Comparison of ENCODE assay signal across 8 mouse cellular contexts in the genomic region with DNA sequence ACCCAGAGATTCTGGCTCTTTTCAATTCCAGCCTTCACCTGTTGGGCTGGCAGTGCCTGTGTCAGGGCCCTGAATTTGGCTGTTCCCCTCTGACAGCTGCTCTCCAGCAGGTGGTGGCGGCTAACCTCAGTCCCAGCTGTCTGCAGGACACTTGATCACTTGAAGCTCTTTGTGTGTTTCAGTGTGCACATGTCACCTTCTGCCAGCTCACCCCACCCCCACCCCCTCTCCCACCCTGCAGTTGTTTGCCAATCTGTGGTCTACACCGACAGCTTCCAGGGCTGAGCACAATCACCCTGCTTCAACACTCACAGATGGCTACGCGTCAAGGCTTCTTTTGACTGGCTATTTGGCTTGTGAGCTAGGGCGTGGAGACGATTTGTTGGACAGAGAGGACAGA.
DNase-seq lines count a peak whose midpoint lies in the region; ATAC-seq and TF ChIP-seq lines count a peak whose summit lies in the region.

No protein-coding gene starts in this region.

- H3K9me3 ChIP-seq in hindbrain, embryonic 12.5 days (replicated peaks) = no peaks in the 10 kb centered on the region
- no peaks in the 10 kb centered on the region for H3K9me3 ChIP-seq in neural tube, embryonic 13.5 days
- no peaks in the 10 kb centered on the region for H3K9me3 ChIP-seq in intestine, postnatal 0 days (ENCODE audit: control insufficient read depth)

- H3K4me3 ChIP-seq in hindbrain, embryonic 12.5 days = no peak overlapping the region
- no peak overlapping the region for H3K4me3 ChIP-seq in neural tube, embryonic 13.5 days
- no peak overlapping the region for H3K4me3 ChIP-seq in intestine, postnatal 0 days (ENCODE audit: low read depth, low read length)

- peaks cover 19% of the 10 kb centered on the region for H3K27me3 ChIP-seq in hindbrain, embryonic 12.5 days
- peaks cover 42% of the 10 kb centered on the region for H3K27me3 ChIP-seq in neural tube, embryonic 13.5 days
- no peaks in the 10 kb centered on the region for H3K27me3 ChIP-seq in intestine, postnatal 0 days (replicated peaks; ENCODE audit: control insufficient read depth, insufficient read depth, low read length)

- no peaks in the 10 kb centered on the region for H3K36me3 ChIP-seq in hindbrain, embryonic 12.5 days
- H3K36me3 ChIP-seq in neural tube, embryonic 13.5 days = no peaks in the 10 kb centered on the region
- no peaks in the 10 kb centered on the region for H3K36me3 ChIP-seq in intestine, postnatal 0 days (ENCODE audit: control insufficient read depth, insufficient read depth)

- H3K27ac ChIP-seq in hindbrain, embryonic 12.5 days = peak overlapping the region; percentile 62; the same call in 1 of the 2 replicates
- H3K27ac ChIP-seq in neural tube, embryonic 13.5 days (replicated peaks) = no peak overlapping the region
- no peak overlapping the region for H3K27ac ChIP-seq in intestine, postnatal 0 days (ENCODE audit: low read depth, low read length)

- H3K4me2 ChIP-seq in hindbrain, embryonic 12.5 days (replicated peaks) = no peak overlapping the region
- no peak overlapping the region for H3K4me2 ChIP-seq in neural tube, embryonic 13.5 days
- no peak overlapping the region for H3K4me2 ChIP-seq in intestine, postnatal 0 days (replicated peaks; ENCODE audit: low read depth)

- peak; percentile 23 for DNase-seq in layer of hippocampus, adult 11-12 months (ENCODE audit: low spot score)
- no peak for DNase-seq in layer of hippocampus, postnatal 25 days (ENCODE audit: extremely low spot score in 1 of 2, low spot score in 1 of 2)
- DNase-seq in spleen, adult 12 weeks (ENCODE audit: low spot score) = no peak
- no peak for DNase-seq in ovary, postnatal 36 days (ENCODE audit: low spot score)

- 0 out of 2 replicates have a peak, but pooled peaks have one; percentile 32 for ATAC-seq in common myeloid progenitor, adult 5-6 weeks (replicated peaks; ENCODE audit: low read depth, poor library complexity, severe bottlenecking)
- peak; percentile 87 for ATAC-seq in hindbrain, embryonic 12.5 days (ENCODE audit: low FRiP score)
- peak; percentile 84 for ATAC-seq in neural tube, embryonic 13.5 days (ENCODE audit: low read depth)
- ATAC-seq in intestine, postnatal 0 days = no peak

- H3K9ac ChIP-seq in hindbrain, embryonic 12.5 days = no peak overlapping the region
- H3K9ac ChIP-seq in neural tube, embryonic 13.5 days = no peak overlapping the region
- H3K9ac ChIP-seq in intestine, postnatal 0 days (ENCODE audit: low read depth, low read length) = no peak overlapping the region

- 35% methylated on average over 6 of the region's 6 CpGs for WGBS in hindbrain, embryonic 12.5 days
- 28% methylated on average over 6 of the region's 6 CpGs for whole genome bisulfite sequencing in neural tube, embryonic 13.5 days
- WGBS in intestine, postnatal 0 days = 73% methylated on average over 6 of the region's 6 CpGs

- no peak for TF ChIP-seq CTCF in intestine, postnatal 0 days (IDR thresholded peaks at IDR 0.05; ENCODE audit: low read depth)

- peaks cover 3% of the 10 kb centered on the region for H3K4me1 ChIP-seq in hindbrain, embryonic 12.5 days
- no peaks in the 10 kb centered on the region for H3K4me1 ChIP-seq in neural tube, embryonic 13.5 days (replicated peaks)
- no peaks in the 10 kb centered on the region for H3K4me1 ChIP-seq in intestine, postnatal 0 days (replicated peaks; ENCODE audit: control insufficient read depth, insufficient read depth, low read length)
